Mouse (Mus musculus) lung, postnatal 0 days (tissue): Measurements from ENCODE around the gene Miox.

Experiments used
- CTCF ChIP-seq: IDR thresholded peaks from 2 replicates; pipeline ENCODE4 v1.5.1; 2016; ENCODE audit warnings: antibody characterized with exemption, mild to moderate bottlenecking
- EP300 ChIP-seq: IDR thresholded peaks from 2 replicates; pipeline ENCODE4 v1.6.1; 2016; ENCODE audit warnings: antibody characterized with exemption, mild to moderate bottlenecking, control low read depth

DNA sequence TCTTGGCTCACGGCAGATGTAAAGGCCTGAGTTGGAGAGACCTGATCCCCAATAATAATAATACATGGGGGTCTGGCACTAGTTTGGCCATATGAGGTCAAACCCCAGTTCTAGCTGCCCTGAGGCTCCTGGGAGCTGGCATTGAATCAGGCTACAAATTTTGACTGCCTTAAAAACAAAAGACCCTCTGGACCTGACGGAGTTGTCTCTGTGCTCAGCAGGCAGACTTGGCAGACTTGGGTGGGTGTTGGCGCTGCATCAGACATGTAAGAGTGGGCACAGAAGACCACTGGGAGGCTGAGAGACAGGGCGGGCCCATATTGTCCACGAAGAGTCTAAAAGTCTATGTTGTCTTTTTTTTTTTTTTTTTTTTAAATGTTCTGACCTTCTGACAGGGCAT lies 47.6 kb upstream of the Miox start:
- TF ChIP-seq CTCF: no peak
- TF ChIP-seq EP300: no peak
